Mouse (Mus musculus): ENCODE results near the gene Zfand3. TPM values are rescaled to one million over a fixed set of nuclear protein-coding genes. Genes with fewer than 3 reads are reported as not detected.
A peak's percentile ranks its signal among the peaks of the same experiment; 100 is the strongest.

Zfand3 gene
- polyA plus RNA-seq, 1 experiment from 2014 or later: 58.4 TPM

- Histone ChIP-seq H3K4me3 (replicated peaks; ENCODE audit: low read length) (no peak overlapping the region), H3K27me3 (replicated peaks; ENCODE audit: control insufficient read depth, insufficient read depth, low read length) (no peaks in the 10 kb centered on the region), H3K4me2 (ENCODE audit: low read length) (no peak overlapping the region), H3K4me1 (replicated peaks; ENCODE audit: control insufficient read depth, insufficient read depth, low read length) (peaks cover 44% of the 10 kb centered on the region), H3K9me3 (ENCODE audit: control insufficient read depth, low read length) (no peaks in the 10 kb centered on the region), H3K27ac (ENCODE audit: low read length) (no peak overlapping the region), H3K36me3 (ENCODE audit: control insufficient read depth, insufficient read depth) (no peaks in the 10 kb centered on the region), H3K9ac (replicated peaks; ENCODE audit: low read depth, low read length) (no peak overlapping the region)
- WGBS: 85% methylated on average over 7 of the region's 7 CpGs
- no peak for ATAC-seq
Measured at GRCm38 (mm10) chr17:30237600-30237999, 233.1 kb downstream of the Zfand3 start.

GRCm38 (mm10) chr17:30239458-30239857 is 234.9 kb downstream of the Zfand3 start:
- no peak for ATAC-seq
- WGBS: 66% methylated on average over 5 of the region's 5 CpGs
- Histone ChIP-seq H3K4me1 (replicated peaks; ENCODE audit: control insufficient read depth, insufficient read depth, low read length) (peaks cover 44% of the 10 kb centered on the region), H3K9ac (replicated peaks; ENCODE audit: low read depth, low read length) (no peak overlapping the region), H3K4me3 (replicated peaks; ENCODE audit: low read length) (no peak overlapping the region), H3K9me3 (ENCODE audit: control insufficient read depth, low read length) (no peaks in the 10 kb centered on the region), H3K27ac (ENCODE audit: low read length) (no peak overlapping the region), H3K36me3 (ENCODE audit: control insufficient read depth, insufficient read depth) (no peaks in the 10 kb centered on the region), H3K4me2 (ENCODE audit: low read length) (no peak overlapping the region), H3K27me3 (replicated peaks; ENCODE audit: control insufficient read depth, insufficient read depth, low read length) (no peaks in the 10 kb centered on the region)

GRCm38 (mm10) chr17:30240659-30241058 is 236.1 kb downstream of the Zfand3 start:
- Histone ChIP-seq H3K4me2 (ENCODE audit: low read length) (no peak overlapping the region), H3K4me1 (replicated peaks; ENCODE audit: control insufficient read depth, insufficient read depth, low read length) (peaks cover 53% of the 10 kb centered on the region), H3K4me3 (replicated peaks; ENCODE audit: low read length) (no peak overlapping the region), H3K9me3 (ENCODE audit: control insufficient read depth, low read length) (no peaks in the 10 kb centered on the region), H3K36me3 (ENCODE audit: control insufficient read depth, insufficient read depth) (no peaks in the 10 kb centered on the region), H3K27me3 (replicated peaks; ENCODE audit: control insufficient read depth, insufficient read depth, low read length) (no peaks in the 10 kb centered on the region), H3K9ac (replicated peaks; ENCODE audit: low read depth, low read length) (no peak overlapping the region), H3K27ac (ENCODE audit: low read length) (no peak overlapping the region)
- ATAC-seq: no peak
- WGBS: 79% methylated on average over 4 of the region's 4 CpGs

GRCm38 (mm10) chr17:30241061-30241460 is 236.5 kb downstream of the Zfand3 start:
- no peaks in the 10 kb centered on the region for H3K36me3 ChIP-seq (ENCODE audit: control insufficient read depth, insufficient read depth)
- H3K27ac ChIP-seq (ENCODE audit: low read length): no peak overlapping the region
- no peak overlapping the region for H3K9ac ChIP-seq (replicated peaks; ENCODE audit: low read depth, low read length)
- H3K9me3 ChIP-seq (ENCODE audit: control insufficient read depth, low read length): no peaks in the 10 kb centered on the region
- no peak overlapping the region for H3K4me2 ChIP-seq (ENCODE audit: low read length)
- ATAC-seq: no peak
- H3K27me3 ChIP-seq (replicated peaks; ENCODE audit: control insufficient read depth, insufficient read depth, low read length): no peaks in the 10 kb centered on the region
- 58% methylated on average over 6 of the region's 6 CpGs for WGBS
- H3K4me3 ChIP-seq (replicated peaks; ENCODE audit: low read length): no peak overlapping the region
- H3K4me1 ChIP-seq (replicated peaks; ENCODE audit: control insufficient read depth, insufficient read depth, low read length): peaks cover 53% of the 10 kb centered on the region

- Histone ChIP-seq H3K27ac (ENCODE audit: low read length) (0 out of 2 replicates have a peak overlapping the region, but pooled peaks have one; percentile 14), H3K4me1 (replicated peaks; ENCODE audit: control insufficient read depth, insufficient read depth, low read length) (peaks cover 48% of the 10 kb centered on the region), H3K27me3 (replicated peaks; ENCODE audit: control insufficient read depth, insufficient read depth, low read length) (no peaks in the 10 kb centered on the region), H3K4me3 (replicated peaks; ENCODE audit: low read length) (no peak overlapping the region), H3K9me3 (ENCODE audit: control insufficient read depth, low read length) (no peaks in the 10 kb centered on the region), H3K9ac (replicated peaks; ENCODE audit: low read depth, low read length) (no peak overlapping the region), H3K4me2 (ENCODE audit: low read length) (no peak overlapping the region), H3K36me3 (ENCODE audit: control insufficient read depth, insufficient read depth) (no peaks in the 10 kb centered on the region)
- 27% methylated on average over 17 of the region's 17 CpGs for WGBS
- peak; percentile 65; the same call in 1 of the 2 replicates for ATAC-seq
Measured at GRCm38 (mm10) chr17:30241720-30242322, 237.3 kb downstream of the Zfand3 start.

- H3K9ac ChIP-seq (replicated peaks; ENCODE audit: low read depth, low read length): no peak overlapping the region
- no peak for ATAC-seq
- H3K9me3 ChIP-seq (ENCODE audit: control insufficient read depth, low read length): no peaks in the 10 kb centered on the region
- no peak overlapping the region for H3K4me3 ChIP-seq (replicated peaks; ENCODE audit: low read length)
- H3K4me1 ChIP-seq (replicated peaks; ENCODE audit: control insufficient read depth, insufficient read depth, low read length): peaks cover 43% of the 10 kb centered on the region
- H3K4me2 ChIP-seq (ENCODE audit: low read length): no peak overlapping the region
- H3K27me3 ChIP-seq (replicated peaks; ENCODE audit: control insufficient read depth, insufficient read depth, low read length): no peaks in the 10 kb centered on the region
- no peaks in the 10 kb centered on the region for H3K36me3 ChIP-seq (ENCODE audit: control insufficient read depth, insufficient read depth)
- 90% methylated on average over 4 of the region's 4 CpGs for WGBS
- no peak overlapping the region for H3K27ac ChIP-seq (ENCODE audit: low read length)
Measured at GRCm38 (mm10) chr17:30242647-30243046, 238.1 kb downstream of the Zfand3 start.

GRCm38 (mm10) chr17:30243540-30243939 is 239.0 kb downstream of the Zfand3 start:
- Histone ChIP-seq H3K4me2 (ENCODE audit: low read length) (no peak overlapping the region), H3K36me3 (ENCODE audit: control insufficient read depth, insufficient read depth) (no peaks in the 10 kb centered on the region), H3K4me1 (replicated peaks; ENCODE audit: control insufficient read depth, insufficient read depth, low read length) (peaks cover 43% of the 10 kb centered on the region), H3K9me3 (ENCODE audit: control insufficient read depth, low read length) (no peaks in the 10 kb centered on the region), H3K27ac (ENCODE audit: low read length) (no peak overlapping the region), H3K27me3 (replicated peaks; ENCODE audit: control insufficient read depth, insufficient read depth, low read length) (no peaks in the 10 kb centered on the region), H3K9ac (replicated peaks; ENCODE audit: low read depth, low read length) (no peak overlapping the region), H3K4me3 (replicated peaks; ENCODE audit: low read length) (no peak overlapping the region)
- no peak for ATAC-seq
- 84% methylated on average over 7 of the region's 7 CpGs for WGBS

- no peak overlapping the region for H3K27ac ChIP-seq (ENCODE audit: low read length)
- 60% methylated on average over 14 of the region's 14 CpGs for WGBS
- no peak for ATAC-seq
Measured at GRCm38 (mm10) chr17:30244651-30245307, 240.2 kb downstream of the Zfand3 start.

GRCm38 (mm10) chr17:30245308-30245706 is 240.8 kb downstream of the Zfand3 start:
- no peak overlapping the region for H3K4me2 ChIP-seq (ENCODE audit: low read length)
- H3K9ac ChIP-seq (replicated peaks; ENCODE audit: low read depth, low read length): no peak overlapping the region
- peaks cover 33% of the 10 kb centered on the region for H3K4me1 ChIP-seq (replicated peaks; ENCODE audit: control insufficient read depth, insufficient read depth, low read length)
- H3K27ac ChIP-seq (ENCODE audit: low read length): no peak overlapping the region
- H3K9me3 ChIP-seq (ENCODE audit: control insufficient read depth, low read length): no peaks in the 10 kb centered on the region
- 72% methylated on average over 10 of the region's 10 CpGs for WGBS
- no peaks in the 10 kb centered on the region for H3K36me3 ChIP-seq (ENCODE audit: control insufficient read depth, insufficient read depth)
- no peak for ATAC-seq
- no peak overlapping the region for H3K4me3 ChIP-seq (replicated peaks; ENCODE audit: low read length)
- no peaks in the 10 kb centered on the region for H3K27me3 ChIP-seq (replicated peaks; ENCODE audit: control insufficient read depth, insufficient read depth, low read length)

More at GRCm38 (mm10) chr17:30244651-30245307, 240.2 kb downstream of the Zfand3 start:
- Histone ChIP-seq H3K4me1 (replicated peaks; ENCODE audit: control insufficient read depth, insufficient read depth, low read length) (peaks cover 34% of the 10 kb centered on the region), H3K9ac (replicated peaks; ENCODE audit: low read depth, low read length) (no peak overlapping the region), H3K9me3 (ENCODE audit: control insufficient read depth, low read length) (no peaks in the 10 kb centered on the region), H3K4me2 (ENCODE audit: low read length) (no peak overlapping the region), H3K36me3 (ENCODE audit: control insufficient read depth, insufficient read depth) (no peaks in the 10 kb centered on the region), H3K27me3 (replicated peaks; ENCODE audit: control insufficient read depth, insufficient read depth, low read length) (no peaks in the 10 kb centered on the region), H3K4me3 (replicated peaks; ENCODE audit: low read length) (no peak overlapping the region)
